Mouse (Mus musculus) C2C12 (cell line): ENCODE measurements at regions not wholly inside any gene's neighbourhood (a gene's known extent, or its start where the extent isn't known, plus 50 kb on each side); places are given as distances from the start of the nearest gene placed in this dataset.

ENCODE experiments used
- H3K27me3 ChIP-seq: one replicate; pipeline ENCODE4 v1.6.1; 2011; ENCODE audit not compliant: control insufficient read depth, insufficient read depth, insufficient read length
- H3K36me3 ChIP-seq: one replicate; pipeline ENCODE4 v1.6.1; 2011; ENCODE audit not compliant: control insufficient read depth, insufficient read depth
- H3K4me3 ChIP-seq: one replicate; pipeline ENCODE4 v1.5.1; 2011; ENCODE audit warnings: mild to moderate bottlenecking, control low read depth; ENCODE audit not compliant: poor library complexity, insufficient read depth, severe bottlenecking
- H3K79me2 ChIP-seq: one replicate; pipeline ENCODE4 v1.6.1; 2011; ENCODE audit not compliant: control insufficient read depth, insufficient read depth
- H3K79me3 ChIP-seq: one replicate; pipeline ENCODE4 v1.6.1; 2011; ENCODE audit warnings: low read depth, control low read depth
- H3ac ChIP-seq: one replicate; pipeline ENCODE3; 2011; ENCODE audit warnings: low read depth; ENCODE audit not compliant: control insufficient read depth, insufficient read length
- CEBPB ChIP-seq: IDR thresholded peaks from one replicate; pipeline ENCODE4 v1.6.1; 2011; ENCODE audit warnings: low read depth, mild to moderate bottlenecking, control low read depth, moderate library complexity
- CTCF ChIP-seq: IDR thresholded peaks from one replicate; pipeline ENCODE4 v1.5.1; 2011; ENCODE audit not compliant: control insufficient read depth, insufficient read depth, insufficient read length
- FOSL1 ChIP-seq: IDR thresholded peaks from one replicate; pipeline ENCODE4 v1.8.0; 2011; ENCODE audit warnings: mild to moderate bottlenecking, low read length; ENCODE audit not compliant: poor library complexity, insufficient read depth, severe bottlenecking
- MAX ChIP-seq: IDR thresholded peaks from one replicate; pipeline ENCODE4 v1.6.1; 2011; ENCODE audit warnings: mild to moderate bottlenecking, control low read depth
- MYOD1 ChIP-seq: IDR thresholded peaks from one replicate; pipeline ENCODE4 v1.6.1; 2011; ENCODE audit warnings: low read depth; ENCODE audit not compliant: control insufficient read depth, insufficient read length
- MYOG ChIP-seq: IDR thresholded peaks from one replicate; pipeline ENCODE4 v1.6.1; 2011; ENCODE audit not compliant: control insufficient read depth, insufficient read length; ENCODE audit errors: extremely low read depth
- USF1 ChIP-seq: IDR thresholded peaks from one replicate; pipeline ENCODE4 v1.6.1; 2011; ENCODE audit warnings: low read depth, mild to moderate bottlenecking, control low read depth, moderate library complexity

DNA sequence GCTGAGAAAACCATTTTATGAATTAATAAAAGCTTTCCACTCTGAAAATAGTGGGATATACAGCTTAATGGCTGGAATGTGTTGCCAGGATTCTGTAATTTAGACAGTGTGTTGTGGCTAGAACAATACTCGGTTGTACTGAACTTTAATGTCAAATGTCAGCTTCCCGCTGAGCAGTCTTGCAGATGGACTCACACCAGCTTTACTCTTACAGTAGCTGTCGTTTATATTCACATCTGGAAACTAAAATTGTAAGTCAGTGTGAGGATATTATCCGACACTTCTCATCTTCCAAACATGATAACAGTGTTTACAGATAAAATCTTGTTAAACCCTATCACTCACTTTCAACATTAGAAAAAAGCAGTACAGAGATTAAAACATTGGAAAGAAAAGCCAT, 328.3 kb upstream of the Gje1 start:
- H3ac ChIP-seq, result no peak overlapping the region
- TF ChIP-seq CTCF (no peak), MYOD1 (no peak), CEBPB (no peak), FOSL1 (no peak), MAX (no peak), USF1 (no peak), MYOG (no peak)
- H3K79me3 ChIP-seq, result no peaks in the 10 kb centered on the region

DNA sequence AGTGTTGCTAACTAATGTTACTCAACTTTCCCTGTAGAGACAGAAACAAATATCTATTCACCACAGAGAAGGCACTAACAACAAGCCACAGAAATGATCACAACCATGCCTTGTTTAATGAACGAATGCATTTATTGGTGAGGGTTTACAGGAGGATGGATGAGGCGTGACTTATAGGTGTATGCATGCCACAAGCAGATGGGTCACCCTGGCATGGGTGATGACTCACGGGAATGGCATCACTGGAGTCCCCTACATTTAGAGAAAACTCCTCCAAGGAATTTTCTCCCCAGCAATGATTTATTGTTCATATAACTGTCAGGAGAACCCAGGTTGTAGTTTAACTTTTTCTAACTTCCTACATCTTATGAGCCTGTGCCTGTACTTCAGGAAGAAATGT, 319.6 kb upstream of the Gje1 start:
- Histone ChIP-seq H3K4me3 (no peak overlapping the region), H3K27me3 (no peaks in the 10 kb centered on the region), H3K36me3 (no peaks in the 10 kb centered on the region), H3ac (no peak overlapping the region), H3K79me2 (no peaks in the 10 kb centered on the region), H3K79me3 (no peaks in the 10 kb centered on the region)
- peak; percentile 67 for TF ChIP-seq FOSL1
- no peak for TF ChIP-seq USF1
- peak; percentile 89 for TF ChIP-seq MAX
- TF ChIP-seq CTCF, result no peak
- peak; percentile 74 for TF ChIP-seq CEBPB
- TF ChIP-seq MYOD1, result no peak
- TF ChIP-seq MYOG, result no peak

More for the DNA sequence above, 328.3 kb upstream of the Gje1 start:
- H3K36me3 ChIP-seq, result no peaks in the 10 kb centered on the region
- H3K79me2 ChIP-seq, result no peaks in the 10 kb centered on the region
- no peaks in the 10 kb centered on the region for H3K27me3 ChIP-seq
- H3K4me3 ChIP-seq, result no peak overlapping the region

DNA sequence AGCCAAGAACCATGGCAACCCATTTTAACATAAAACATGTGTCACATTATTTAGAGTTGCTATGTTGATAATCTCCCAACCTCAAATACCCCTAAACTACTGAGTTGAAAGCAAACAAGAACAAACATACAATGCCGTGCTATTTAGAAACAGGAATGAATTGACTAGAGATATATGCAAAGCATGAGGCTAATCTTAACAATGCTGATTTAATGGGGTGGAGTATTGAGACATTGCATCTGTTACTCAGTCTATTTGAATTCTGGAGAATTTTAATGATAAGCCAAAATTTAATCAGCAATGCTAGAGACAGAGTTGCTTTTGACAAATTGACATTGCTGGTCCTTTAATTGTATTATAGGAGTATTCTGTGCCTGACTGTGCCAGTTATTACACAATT, 313.5 kb upstream of the Gje1 start:
- Histone ChIP-seq H3K79me2 (no peaks in the 10 kb centered on the region), H3K4me3 (no peak overlapping the region), H3K79me3 (no peaks in the 10 kb centered on the region), H3K27me3 (no peaks in the 10 kb centered on the region), H3K36me3 (no peaks in the 10 kb centered on the region), H3ac (no peak overlapping the region)
- TF ChIP-seq USF1 (no peak), MAX (no peak), MYOG (no peak)

DNA sequence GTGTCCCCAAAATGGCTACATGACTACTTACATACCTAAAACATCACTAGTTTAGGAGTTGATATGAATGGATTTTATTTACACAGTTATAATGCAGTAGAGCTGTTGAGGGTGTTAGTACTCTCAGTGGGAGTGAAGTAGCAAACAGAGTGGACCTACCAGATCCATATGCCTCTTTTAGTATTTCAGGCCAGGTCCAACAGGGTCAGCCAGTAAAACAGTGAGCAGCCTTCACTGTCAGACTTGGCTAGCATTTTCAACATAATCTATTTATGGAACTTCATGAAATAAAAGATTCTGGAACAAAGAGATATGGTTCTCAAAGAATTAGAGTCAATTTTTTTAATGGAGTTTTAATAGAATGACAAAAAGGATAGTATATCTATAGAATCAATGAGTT, 311.1 kb upstream of the Gje1 start:
- Histone ChIP-seq H3K27me3 (no peaks in the 10 kb centered on the region), H3K36me3 (no peaks in the 10 kb centered on the region), H3K4me3 (no peak overlapping the region), H3ac (no peak overlapping the region), H3K79me2 (no peaks in the 10 kb centered on the region), H3K79me3 (no peaks in the 10 kb centered on the region)
- TF ChIP-seq CEBPB (no peak), MAX (no peak), FOSL1 (no peak), MYOD1 (no peak), USF1 (no peak), MYOG (no peak), CTCF (no peak)

DNA sequence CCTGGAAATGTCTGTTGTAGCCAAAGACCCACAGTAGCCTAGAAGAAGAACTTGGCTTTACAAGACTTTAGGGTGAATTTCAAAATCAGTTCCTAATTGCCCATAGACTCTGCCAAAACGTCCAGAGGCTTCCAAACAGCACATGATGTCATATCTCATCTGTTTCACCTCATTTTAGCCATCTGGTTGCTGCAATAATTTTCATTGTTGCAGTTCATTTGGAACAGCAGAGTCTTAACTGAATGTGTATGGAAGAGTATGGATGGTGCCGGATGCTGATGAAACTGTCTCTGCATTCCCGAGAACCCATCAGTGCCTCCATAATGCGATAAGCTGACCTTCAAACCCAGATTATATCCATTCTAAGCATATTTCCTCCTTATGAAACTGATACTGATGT, 295.9 kb upstream of the Gje1 start:
- H3K27me3 ChIP-seq, result no peaks in the 10 kb centered on the region
- no peaks in the 10 kb centered on the region for H3K36me3 ChIP-seq
- no peak overlapping the region for H3K4me3 ChIP-seq
- TF ChIP-seq MYOG, result no peak
- no peak for TF ChIP-seq MAX
- TF ChIP-seq CTCF, result no peak
- no peak for TF ChIP-seq MYOD1
- no peak for TF ChIP-seq USF1
- TF ChIP-seq FOSL1, result no peak
- no peak for TF ChIP-seq CEBPB
- H3K79me3 ChIP-seq, result no peaks in the 10 kb centered on the region
- no peaks in the 10 kb centered on the region for H3K79me2 ChIP-seq
- no peak overlapping the region for H3ac ChIP-seq

DNA sequence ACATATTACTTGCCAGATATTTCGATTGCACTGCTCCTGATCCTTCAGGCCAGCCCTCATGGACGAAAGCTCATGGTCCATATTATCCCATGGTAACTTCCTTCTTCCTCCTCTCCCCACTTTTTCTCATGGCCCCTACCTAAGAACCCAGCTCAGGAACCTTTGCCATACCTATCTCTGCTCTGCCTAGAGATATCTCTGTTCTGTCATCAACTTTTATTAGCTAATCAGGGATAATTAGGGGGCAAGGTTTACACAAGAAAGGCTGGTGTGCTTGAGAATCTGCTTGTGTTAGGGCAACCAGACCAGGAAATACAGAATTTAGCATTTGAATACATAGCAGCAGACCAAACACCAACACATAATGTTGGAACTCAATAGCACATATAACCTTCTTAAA, 278.4 kb upstream of the Gje1 start:
- H3K27me3 ChIP-seq, result no peaks in the 10 kb centered on the region
- no peak overlapping the region for H3K4me3 ChIP-seq
- TF ChIP-seq CEBPB (no peak), MAX (no peak), MYOG (no peak), CTCF (no peak), MYOD1 (no peak), USF1 (no peak), FOSL1 (no peak)
- H3K36me3 ChIP-seq, result no peaks in the 10 kb centered on the region
- no peaks in the 10 kb centered on the region for H3K79me2 ChIP-seq
- no peak overlapping the region for H3ac ChIP-seq
- H3K79me3 ChIP-seq, result no peaks in the 10 kb centered on the region
